Mouse (Mus musculus) myocyte (in vitro differentiated cells): ENCODE results near the gene Mrps5.

Experiments used
- E2F4 ChIP-seq: IDR thresholded peaks from one replicate; pipeline ENCODE4 v1.6.1; 2011; ENCODE audit warnings: mild to moderate bottlenecking, control low read depth, moderate library complexity; ENCODE audit not compliant: insufficient read depth
- MAX ChIP-seq: IDR thresholded peaks from one replicate; pipeline ENCODE4 v1.6.1; 2011; ENCODE audit warnings: low read depth, mild to moderate bottlenecking, control low read depth
- MYOD1 ChIP-seq, 3 experiments: IDR thresholded peaks; one replicate each; pipeline ENCODE4 v1.6.1; 2011; ENCODE audit warnings: control low read depth in 2 of 3, low read depth in 2 of 3, mild to moderate bottlenecking in 2 of 3, moderate library complexity in 1 of 3; ENCODE audit not compliant: insufficient read length in 2 of 3, control insufficient read depth in 1 of 3
- MYOG ChIP-seq, 3 experiments: IDR thresholded peaks; one replicate each; pipeline ENCODE4 v1.6.1; 2011; ENCODE audit warnings: control low read depth in 2 of 3, low read depth in 2 of 3, mild to moderate bottlenecking in 2 of 3; ENCODE audit not compliant: insufficient read length in 2 of 3, control insufficient read depth in 1 of 3, insufficient read depth in 1 of 3
- POLR2A ChIP-seq: IDR thresholded peaks from one replicate; pipeline ENCODE4 v1.6.1; 2011; ENCODE audit warnings: low read depth, mild to moderate bottlenecking, control low read depth, moderate library complexity; ENCODE audit not compliant: insufficient read length
- POLR2AphosphoS2 ChIP-seq: IDR thresholded peaks from one replicate; pipeline ENCODE4 v1.6.1; 2011; ENCODE audit warnings: low read depth, control low read depth; ENCODE audit not compliant: insufficient read length
- SRF ChIP-seq: IDR thresholded peaks from one replicate; pipeline ENCODE4 v1.6.1; 2011; ENCODE audit warnings: low read depth; ENCODE audit not compliant: control insufficient read depth, insufficient read length
- TCF12 ChIP-seq: IDR thresholded peaks from one replicate; pipeline ENCODE4 v1.6.1; 2011; ENCODE audit warnings: mild to moderate bottlenecking, control low read depth; ENCODE audit not compliant: poor library complexity, insufficient read depth, severe bottlenecking
- TCF3 ChIP-seq: IDR thresholded peaks from one replicate; pipeline ENCODE4 v1.6.1; 2011; ENCODE audit warnings: low read depth, control low read depth; ENCODE audit not compliant: insufficient read length
- USF1 ChIP-seq: IDR thresholded peaks from one replicate; pipeline ENCODE4 v1.6.1; 2011; ENCODE audit warnings: low read depth, mild to moderate bottlenecking, control low read depth, moderate library complexity

DNA sequence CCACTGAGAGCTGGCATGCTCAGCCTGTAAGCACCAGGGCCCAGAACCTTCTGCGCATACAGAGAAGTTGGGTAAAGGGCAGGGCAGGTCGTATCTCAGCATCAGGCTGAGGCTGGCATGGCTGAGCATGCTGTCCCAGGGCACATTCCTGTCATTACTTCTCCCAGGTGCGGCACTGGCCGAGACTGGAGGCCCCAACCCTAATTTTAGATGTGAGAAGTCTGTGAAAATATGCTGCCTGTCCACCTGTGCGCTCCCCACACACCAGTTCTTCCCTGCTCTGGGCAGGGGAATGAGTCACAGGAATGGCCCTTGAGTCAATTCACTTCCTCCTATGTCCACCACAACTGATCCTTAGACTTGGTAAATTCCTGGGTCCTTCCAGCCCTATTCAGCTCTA, 38.6 kb downstream of the Mrps5 start:
- TF ChIP-seq MYOG (IDR thresholded peaks at IDR 0.05; ENCODE audit: control insufficient read depth in 1 of 3, insufficient read depth in 1 of 3, insufficient read length in 2 of 3, low read depth in 2 of 3) (no peak), POLR2A (no peak), USF1 (no peak), MYOD1 (IDR thresholded peaks at IDR 0.05; ENCODE audit: control insufficient read depth in 1 of 3, insufficient read length in 2 of 3, low read depth in 2 of 3) (no peak), MAX (no peak), TCF12 (no peak), SRF (no peak), E2F4 (no peak), TCF3 (no peak), POLR2AphosphoS2 (no peak)
